Mouse (Mus musculus): ENCODE data around the gene Heyl.

The Heyl gene

GRCm38 (mm10) chr4:123233492-123234084, at the start of gene Heyl:
Gene Heyl, plus strand, starts transcription at chr4:123233556.
- peak in 1 of 2 experiments; percentile 38 for DNase-seq (ENCODE audit: low spot score in 2 of 2)

- DNase-seq (ENCODE audit: low spot score in 2 of 2) = no peak
Observed at GRCm38 (mm10) chr4:123184816-123185215, 48.5 kb upstream of the Heyl start.

- no peak for DNase-seq (ENCODE audit: low spot score in 2 of 2)
Observed at GRCm38 (mm10) chr4:123192336-123192735, 41.0 kb upstream of the Heyl start.

- DNase-seq (ENCODE audit: low spot score in 2 of 2) = no peak
Observed at GRCm38 (mm10) chr4:123193791-123194190, 39.6 kb upstream of the Heyl start.

- DNase-seq (ENCODE audit: low spot score in 2 of 2) = no peak
Observed at GRCm38 (mm10) chr4:123196695-123197094, 36.7 kb upstream of the Heyl start.

- peak; percentile 60 to 70 for DNase-seq (ENCODE audit: low spot score in 2 of 2)
Observed at GRCm38 (mm10) chr4:123200771-123201185, 32.6 kb upstream of the Heyl start.

GRCm38 (mm10) chr4:123201186-123202093, 31.9 kb upstream of the Heyl start, which contains the start of gene Nt5c1a:
Gene Nt5c1a, plus strand, starts transcription at chr4:123201504.
- peak in 1 of 2 experiments; percentile 30 for DNase-seq (ENCODE audit: low spot score in 2 of 2)

GRCm38 (mm10) chr4:123202094-123202420, 31.3 kb upstream of the Heyl start:
- DNase-seq (ENCODE audit: low spot score in 2 of 2) = no peak

GRCm38 (mm10) chr4:123207337-123207736, 26.0 kb upstream of the Heyl start:
- DNase-seq (ENCODE audit: low spot score in 2 of 2) = no peak

- no peak for DNase-seq (ENCODE audit: low spot score in 2 of 2)
Observed at GRCm38 (mm10) chr4:123210996-123211395, 22.4 kb upstream of the Heyl start.

- DNase-seq (ENCODE audit: low spot score in 2 of 2) = no peak
Observed at GRCm38 (mm10) chr4:123211453-123211852, 21.9 kb upstream of the Heyl start.

GRCm38 (mm10) chr4:123212330-123212729, 21.0 kb upstream of the Heyl start:
- DNase-seq (ENCODE audit: low spot score in 2 of 2) = no peak

GRCm38 (mm10) chr4:123213975-123214374, 19.4 kb upstream of the Heyl start:
- DNase-seq (ENCODE audit: low spot score in 2 of 2) = no peak

- no peak for DNase-seq (ENCODE audit: low spot score in 2 of 2)
Observed at GRCm38 (mm10) chr4:123215367-123215766, 18.0 kb upstream of the Heyl start.

- DNase-seq (ENCODE audit: low spot score in 2 of 2) = peak in 1 of 2 experiments; percentile 35
Observed at GRCm38 (mm10) chr4:123216782-123217181, 16.6 kb upstream of the Heyl start.

GRCm38 (mm10) chr4:123219720-123220357, 13.5 kb upstream of the Heyl start:
- DNase-seq (ENCODE audit: low spot score in 2 of 2) = peak; percentile 44 to 48

- DNase-seq (ENCODE audit: low spot score in 2 of 2) = no peak
Observed at GRCm38 (mm10) chr4:123220637-123221036, 12.7 kb upstream of the Heyl start.

GRCm38 (mm10) chr4:123223309-123223708, 10.0 kb upstream of the Heyl start:
- no peak for DNase-seq (ENCODE audit: low spot score in 2 of 2)

- DNase-seq (ENCODE audit: low spot score in 2 of 2) = no peak
Observed at GRCm38 (mm10) chr4:123225718-123226403, 7.5 kb upstream of the Heyl start.

GRCm38 (mm10) chr4:123227707-123228106, 5.6 kb upstream of the Heyl start:
- no peak for DNase-seq (ENCODE audit: low spot score in 2 of 2)

- DNase-seq (ENCODE audit: low spot score in 2 of 2) = no peak
Observed at GRCm38 (mm10) chr4:123228270-123228669, 5.1 kb upstream of the Heyl start.

GRCm38 (mm10) chr4:123229166-123229565, 4.2 kb upstream of the Heyl start:
- DNase-seq (ENCODE audit: low spot score in 2 of 2) = no peak

Data from urinary bladder, postnatal 36 days (tissue).